Mouse (Mus musculus): ENCODE data around the gene Dock9.

DNA sequence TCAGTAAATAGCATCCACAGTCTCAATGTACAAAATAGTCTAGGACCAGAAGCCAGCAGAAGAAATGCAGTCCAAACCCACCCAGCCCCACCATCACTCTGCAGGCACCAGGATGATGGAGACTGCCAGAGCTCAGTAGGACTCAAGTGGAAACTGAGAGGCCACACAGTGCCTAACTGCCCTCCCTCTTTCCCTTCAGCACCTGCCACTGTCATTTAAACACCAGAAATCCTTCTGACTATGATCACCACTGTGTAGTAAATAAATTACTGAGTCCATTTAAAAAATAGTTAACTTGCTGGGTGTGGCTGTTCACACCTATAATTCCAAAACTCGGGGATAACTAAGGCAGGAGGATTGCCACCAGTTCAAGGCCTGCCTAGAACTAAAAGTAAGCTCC is 97.6 kb downstream of the Dock9 start:
- TF ChIP-seq POLR2A (IDR thresholded peaks at IDR 0.05; ENCODE audit: low read depth, low read length) = no peak
- no peak for TF ChIP-seq CTCF (conservative IDR thresholded peaks at IDR 0.05; ENCODE audit: insufficient read depth, insufficient read length, low read depth, low read length)
